Mouse (Mus musculus): ENCODE measurements around the gene Kbtbd12. TPM values are rescaled to one million over a fixed set of nuclear protein-coding genes. Genes with fewer than 3 reads are reported as not detected.

Gene Kbtbd12
- polyA plus RNA-seq, 1 experiment from 2014 or later: 1.4 TPM

DNA sequence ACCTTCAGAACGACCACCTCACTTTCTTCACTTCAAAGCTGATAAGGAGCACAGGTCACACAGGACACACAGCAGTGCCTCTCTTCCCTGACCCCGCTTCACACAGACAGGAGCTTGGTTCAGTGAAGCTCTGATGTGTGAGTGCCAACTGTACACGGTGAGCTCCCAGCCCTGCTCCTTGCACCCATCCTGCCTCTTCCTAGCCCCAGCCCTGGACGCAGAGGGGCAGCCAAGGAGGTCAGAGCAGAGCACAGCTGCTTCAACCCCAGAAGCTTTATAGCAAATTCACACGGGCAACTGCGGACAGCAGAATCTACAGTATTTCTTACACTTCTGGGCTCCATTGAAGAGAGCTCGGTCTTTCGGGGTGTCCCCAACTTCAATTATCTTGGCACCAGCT, 123.8 kb downstream of the Kbtbd12 start:
- ATAC-seq (ENCODE audit: low read depth): no peak
- H3K36me3 ChIP-seq (ENCODE audit: control insufficient read depth, insufficient read depth): peaks cover 65% of the 10 kb centered on the region
- 83% methylated on average over 8 of the region's 8 CpGs for WGBS (ENCODE audit: insufficient replicate concordance)

DNA sequence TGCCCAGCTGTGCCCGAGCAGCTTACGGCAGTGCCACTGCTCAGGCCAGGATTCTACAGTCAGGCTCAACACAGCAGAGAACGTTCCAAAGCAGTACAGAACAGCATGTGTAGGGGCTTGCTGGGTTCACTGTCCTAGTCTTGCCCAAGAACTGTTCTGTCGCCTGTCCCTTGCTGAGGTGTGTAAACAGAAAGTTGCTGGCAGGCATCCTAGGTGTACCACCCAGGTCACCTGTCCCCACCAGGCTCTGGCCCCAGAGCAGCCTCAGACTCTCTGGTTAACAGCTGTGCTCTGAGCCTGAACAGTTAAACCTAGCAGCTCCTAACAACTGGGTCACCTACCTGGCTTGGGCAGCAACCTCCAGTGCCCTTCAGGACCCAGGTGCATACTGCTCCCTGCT, 134.7 kb downstream of the Kbtbd12 start:
- Histone ChIP-seq H3K9ac (ENCODE audit: low read depth, low read length) (peak overlapping the region; percentile 48), H3K4me1 (ENCODE audit: control insufficient read depth, low read depth, low read length) (peaks cover 47% of the 10 kb centered on the region), H3K27me3 (ENCODE audit: control insufficient read depth, insufficient read depth, low read depth, low read length) (no peaks in the 10 kb centered on the region), H3K9me3 (replicated peaks; ENCODE audit: control insufficient read depth, low read length) (no peaks in the 10 kb centered on the region), H3K36me3 (ENCODE audit: control insufficient read depth, insufficient read depth) (peaks cover 46% of the 10 kb centered on the region), H3K4me3 (ENCODE audit: low read depth, low read length) (no peak overlapping the region), H3K27ac (ENCODE audit: low read length) (peak overlapping the region; percentile 96), H3K4me2 (ENCODE audit: low read depth, low read length) (no peak overlapping the region)
- 67% methylated on average over 4 of the region's 4 CpGs for WGBS (ENCODE audit: insufficient replicate concordance)
- peak; percentile 58 for ATAC-seq (ENCODE audit: low read depth)

More for the DNA sequence above, 123.8 kb downstream of the Kbtbd12 start:
- no peaks in the 10 kb centered on the region for H3K27me3 ChIP-seq (ENCODE audit: control insufficient read depth, insufficient read depth, low read depth, low read length)
- peaks cover 9% of the 10 kb centered on the region for H3K4me1 ChIP-seq (ENCODE audit: control insufficient read depth, low read depth, low read length)
- no peak overlapping the region for H3K9ac ChIP-seq (ENCODE audit: low read depth, low read length)
- no peak overlapping the region for H3K4me3 ChIP-seq (ENCODE audit: low read depth, low read length)
- no peaks in the 10 kb centered on the region for H3K9me3 ChIP-seq (replicated peaks; ENCODE audit: control insufficient read depth, low read length)
- no peak overlapping the region for H3K4me2 ChIP-seq (ENCODE audit: low read depth, low read length)
- H3K27ac ChIP-seq (ENCODE audit: low read length): no peak overlapping the region

DNA sequence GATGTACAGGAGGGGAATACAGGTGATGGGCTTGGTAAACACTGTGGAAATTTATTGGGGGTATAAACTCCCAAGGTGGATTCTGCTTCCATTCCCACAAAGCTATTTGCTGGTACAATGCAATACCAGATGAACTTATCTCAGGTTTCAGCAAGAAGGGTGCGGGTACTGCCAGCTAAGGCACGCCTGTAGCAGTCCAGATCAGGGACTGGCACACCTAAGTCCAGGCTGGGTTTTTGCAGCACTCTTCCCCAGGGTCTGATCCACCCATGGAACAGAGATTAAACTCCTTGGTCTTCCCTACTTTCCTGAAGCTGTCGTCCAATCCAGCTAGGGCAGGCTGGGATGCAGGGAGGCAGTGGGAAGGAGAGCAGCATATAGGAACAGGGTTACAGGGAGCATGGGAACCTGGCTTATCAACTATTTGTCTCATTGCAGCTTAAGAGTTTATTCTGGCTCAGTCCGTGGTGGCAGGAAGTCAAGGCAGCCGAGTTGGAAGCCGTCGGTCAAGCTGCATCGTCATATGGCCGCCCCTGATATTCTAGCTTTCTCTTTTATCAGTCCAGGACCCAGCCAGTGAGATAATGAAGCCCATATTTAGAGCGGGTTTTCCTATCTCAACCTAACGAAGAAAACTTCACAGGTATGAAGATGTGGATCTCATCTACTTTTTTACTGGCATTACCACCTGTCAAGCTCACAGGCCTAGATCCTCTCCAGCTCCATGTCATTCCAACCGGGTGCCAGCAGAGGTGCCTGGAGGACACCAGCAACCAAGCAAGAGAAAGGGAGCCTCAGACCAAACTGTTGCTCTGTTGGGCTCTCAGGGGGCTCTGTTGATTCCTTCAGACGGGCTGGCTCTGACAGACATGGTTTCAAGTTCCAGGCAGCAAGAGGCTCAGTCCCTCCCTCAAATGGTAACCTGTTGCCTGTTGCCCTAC, 135.4 kb downstream of the Kbtbd12 start:
- Histone ChIP-seq H3K36me3 (ENCODE audit: control insufficient read depth, insufficient read depth) (peaks cover 38% of the 10 kb centered on the region), H3K27ac (ENCODE audit: low read length) (peak overlapping the region; percentile 96)
- peak; percentile 62 for ATAC-seq (ENCODE audit: low read depth)

GRCm38 (mm10) chr6:88500405-88500767, 137.4 kb downstream of the Kbtbd12 start:
- H3K4me1 ChIP-seq (ENCODE audit: control insufficient read depth, low read depth, low read length): peaks cover 51% of the 10 kb centered on the region
- WGBS (ENCODE audit: insufficient replicate concordance): 5% methylated on average over 3 of the region's 3 CpGs

More for the DNA sequence above, 135.4 kb downstream of the Kbtbd12 start:
- H3K9ac ChIP-seq (ENCODE audit: low read depth, low read length): peak overlapping the region; percentile 48
- peaks cover 47% of the 10 kb centered on the region for H3K4me1 ChIP-seq (ENCODE audit: control insufficient read depth, low read depth, low read length)
- H3K4me2 ChIP-seq (ENCODE audit: low read depth, low read length): peak overlapping the region; percentile 61
- WGBS (ENCODE audit: insufficient replicate concordance): 14% methylated on average over 13 of the region's 13 CpGs
- peak overlapping the region; percentile 19; the same call in 1 of the 2 replicates for H3K4me3 ChIP-seq (ENCODE audit: low read depth, low read length)
- H3K9me3 ChIP-seq (replicated peaks; ENCODE audit: control insufficient read depth, low read length): no peaks in the 10 kb centered on the region
- no peaks in the 10 kb centered on the region for H3K27me3 ChIP-seq (ENCODE audit: control insufficient read depth, insufficient read depth, low read depth, low read length)

GRCm38 (mm10) chr6:88499481-88500404, 138.0 kb downstream of the Kbtbd12 start:
- Histone ChIP-seq H3K27me3 (ENCODE audit: control insufficient read depth, insufficient read depth, low read depth, low read length) (no peaks in the 10 kb centered on the region), H3K36me3 (ENCODE audit: control insufficient read depth, insufficient read depth) (peaks cover 18% of the 10 kb centered on the region), H3K27ac (ENCODE audit: low read length) (peak overlapping the region; percentile 65), H3K9me3 (replicated peaks; ENCODE audit: control insufficient read depth, low read length) (no peaks in the 10 kb centered on the region), H3K4me1 (ENCODE audit: control insufficient read depth, low read depth, low read length) (peaks cover 52% of the 10 kb centered on the region), H3K4me3 (ENCODE audit: low read depth, low read length) (peak overlapping the region; percentile 66), H3K4me2 (ENCODE audit: low read depth, low read length) (peak overlapping the region; percentile 98), H3K9ac (ENCODE audit: low read depth, low read length) (peak overlapping the region; percentile 71)
- peak; percentile 60 for ATAC-seq (ENCODE audit: low read depth)
- WGBS (ENCODE audit: insufficient replicate concordance): 3% methylated on average over 75 of the region's 76 CpGs

More at GRCm38 (mm10) chr6:88500405-88500767, 137.4 kb downstream of the Kbtbd12 start:
- H3K27me3 ChIP-seq (ENCODE audit: control insufficient read depth, insufficient read depth, low read depth, low read length): no peaks in the 10 kb centered on the region
- peak overlapping the region; percentile 66 for H3K4me3 ChIP-seq (ENCODE audit: low read depth, low read length)
- no peak for ATAC-seq (ENCODE audit: low read depth)
- H3K27ac ChIP-seq (ENCODE audit: low read length): peak overlapping the region; percentile 65
- peak overlapping the region; percentile 71 for H3K9ac ChIP-seq (ENCODE audit: low read depth, low read length)
- H3K4me2 ChIP-seq (ENCODE audit: low read depth, low read length): peak overlapping the region; percentile 98
- no peaks in the 10 kb centered on the region for H3K9me3 ChIP-seq (replicated peaks; ENCODE audit: control insufficient read depth, low read length)
- H3K36me3 ChIP-seq (ENCODE audit: control insufficient read depth, insufficient read depth): peaks cover 24% of the 10 kb centered on the region

Other genes with a start within 250 kb of the Kbtbd12 start
- 15.3 and 15.6 TPM in 2 replicates for gene Eefsec, start 191.4 kb downstream of the Kbtbd12 start, polyA plus RNA-seq (2015; fragmentation: Nextera tagmentation; extraction: Ambion mirVana)
- 58.1 and 62.3 TPM in 2 replicates for gene Ruvbl1, start 172.5 kb downstream of the Kbtbd12 start, polyA plus RNA-seq (2015; fragmentation: Nextera tagmentation; extraction: Ambion mirVana)
- 132 and 138 TPM in 2 replicates for gene Sec61a1, start 119.0 kb downstream of the Kbtbd12 start, polyA plus RNA-seq (2015; fragmentation: Nextera tagmentation; extraction: Ambion mirVana)
- gene Mgll, start 86.5 kb upstream of the Kbtbd12 start, polyA plus RNA-seq (2015; fragmentation: Nextera tagmentation; extraction: Ambion mirVana): 62.3 and 62.4 TPM in 2 replicates
- gene Abtb1, start 204.0 kb upstream of the Kbtbd12 start, polyA plus RNA-seq (2015; fragmentation: Nextera tagmentation; extraction: Ambion mirVana): 61.0 and 65.2 TPM in 2 replicates
- 0.51 and 1.6 TPM in 2 replicates for gene Podxl2, start 237.1 kb upstream of the Kbtbd12 start, polyA plus RNA-seq (2015; fragmentation: Nextera tagmentation; extraction: Ambion mirVana)

All from liver, embryonic 16.5 days (tissue).